Mouse (Mus musculus): ENCODE results near the gene Actn4.

- TF ChIP-seq CTCF (IDR thresholded peaks at IDR 0.05; ENCODE audit: insufficient read depth, low read length) = no peak
- no peak for TF ChIP-seq POLR2A (IDR thresholded peaks at IDR 0.05; ENCODE audit: borderline replicate concordance, extremely low read depth, low read depth, low read length)
These were observed 98.6 kb downstream of the Actn4 start, which contains the start of gene Lgals7 for GRCm38 (mm10) chr7:28863540-28863939.
